Mouse (Mus musculus) neutrophil, adult 83 days (primary cell): ENCODE results near the gene Vmn2r99. TPM values are rescaled to one million over a fixed set of nuclear protein-coding genes. Genes with fewer than 3 reads are reported as not detected.

Experiments used
- total RNA-seq, 2 experiments: library from RNA; stranded (reverse); gene quantifications; one replicate each; pipeline ENCODE4 v1.2.4; 2023

Vmn2r99 gene
- total RNA-seq, result not detected

DNA sequence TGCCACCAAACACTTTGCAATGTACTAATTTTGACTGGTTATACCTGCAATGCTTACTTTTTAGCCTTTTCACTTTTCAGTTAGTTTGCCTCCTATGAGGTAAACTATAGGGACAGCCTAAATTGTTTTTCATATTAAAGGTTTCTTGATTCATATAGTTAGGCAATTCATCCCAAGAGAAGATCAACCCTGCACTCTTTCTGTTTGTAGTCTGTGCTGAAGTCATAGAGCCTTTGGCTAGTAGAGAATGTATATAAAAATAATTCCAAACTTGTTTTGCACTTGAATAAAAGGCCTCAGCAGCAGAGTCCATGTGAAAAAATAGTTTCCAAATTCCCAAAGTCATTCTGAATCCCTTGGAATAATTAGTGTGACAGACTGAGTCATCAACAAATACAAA, at the start of gene Vmn2r99:
Vmn2r99 (plus strand) TSS at position 301 of the 400 bp plus-strand sequence.

Other genes starting within 250 kb of the Vmn2r99 start
- not detected for gene Vmn2r100, start 142.8 kb downstream of the Vmn2r99 start, total RNA-seq
- gene Vmn2r101, start 215.3 kb downstream of the Vmn2r99 start, total RNA-seq, result not detected